Mouse (Mus musculus) myocyte (in vitro differentiated cells): ENCODE measurements around the gene Abcc10.

ENCODE experiments used
- E2F4 ChIP-seq: IDR thresholded peaks from one replicate; pipeline ENCODE4 v1.6.1; 2011; ENCODE audit warnings: mild to moderate bottlenecking, control low read depth, moderate library complexity; ENCODE audit not compliant: insufficient read depth
- MAX ChIP-seq: IDR thresholded peaks from one replicate; pipeline ENCODE4 v1.6.1; 2011; ENCODE audit warnings: low read depth, mild to moderate bottlenecking, control low read depth
- MYOD1 ChIP-seq, 3 experiments: IDR thresholded peaks; one replicate each; pipeline ENCODE4 v1.6.1; 2011; ENCODE audit warnings: control low read depth in 2 of 3, low read depth in 2 of 3, mild to moderate bottlenecking in 2 of 3, moderate library complexity in 1 of 3; ENCODE audit not compliant: insufficient read length in 2 of 3, control insufficient read depth in 1 of 3
- MYOG ChIP-seq, 3 experiments: IDR thresholded peaks; one replicate each; pipeline ENCODE4 v1.6.1; 2011; ENCODE audit warnings: control low read depth in 2 of 3, low read depth in 2 of 3, mild to moderate bottlenecking in 2 of 3; ENCODE audit not compliant: insufficient read length in 2 of 3, control insufficient read depth in 1 of 3, insufficient read depth in 1 of 3
- POLR2A ChIP-seq: IDR thresholded peaks from one replicate; pipeline ENCODE4 v1.6.1; 2011; ENCODE audit warnings: low read depth, mild to moderate bottlenecking, control low read depth, moderate library complexity; ENCODE audit not compliant: insufficient read length
- POLR2AphosphoS2 ChIP-seq: IDR thresholded peaks from one replicate; pipeline ENCODE4 v1.6.1; 2011; ENCODE audit warnings: low read depth, control low read depth; ENCODE audit not compliant: insufficient read length
- TCF12 ChIP-seq: IDR thresholded peaks from one replicate; pipeline ENCODE4 v1.6.1; 2011; ENCODE audit warnings: mild to moderate bottlenecking, control low read depth; ENCODE audit not compliant: poor library complexity, insufficient read depth, severe bottlenecking
- TCF3 ChIP-seq: IDR thresholded peaks from one replicate; pipeline ENCODE4 v1.6.1; 2011; ENCODE audit warnings: low read depth, control low read depth; ENCODE audit not compliant: insufficient read length
- USF1 ChIP-seq: IDR thresholded peaks from one replicate; pipeline ENCODE4 v1.6.1; 2011; ENCODE audit warnings: low read depth, mild to moderate bottlenecking, control low read depth, moderate library complexity

DNA sequence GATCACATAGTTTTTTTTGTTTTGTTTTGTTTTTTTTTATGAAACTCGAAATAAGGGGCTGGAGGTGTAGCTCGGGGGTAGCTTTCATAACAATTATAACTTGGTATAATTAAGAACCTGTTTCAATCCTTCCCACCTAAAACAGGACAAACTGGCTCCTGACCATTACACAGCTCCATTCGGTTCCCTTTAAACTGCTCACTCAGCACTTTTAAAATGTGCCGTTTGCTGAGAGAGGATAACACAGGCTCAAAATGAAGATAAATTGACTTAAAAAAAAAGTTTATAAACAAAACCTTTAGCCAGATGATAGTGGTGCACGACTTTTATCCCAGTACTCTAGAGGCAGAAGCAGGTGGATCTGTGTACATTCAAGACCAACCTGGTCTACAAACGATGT lies 42.7 kb downstream of the Abcc10 start:
- no peak for TF ChIP-seq E2F4
- no peak for TF ChIP-seq MYOG (IDR thresholded peaks at IDR 0.05; ENCODE audit: control insufficient read depth in 1 of 3, insufficient read depth in 1 of 3, insufficient read length in 2 of 3, low read depth in 2 of 3)
- TF ChIP-seq POLR2A, result no peak
- TF ChIP-seq TCF12, result no peak
- no peak for TF ChIP-seq MAX
- no peak for TF ChIP-seq POLR2AphosphoS2
- no peak for TF ChIP-seq USF1
- TF ChIP-seq MYOD1 (IDR thresholded peaks at IDR 0.05; ENCODE audit: control insufficient read depth in 1 of 3, insufficient read length in 2 of 3, low read depth in 2 of 3), result no peak
- TF ChIP-seq TCF3, result no peak
